Mouse (Mus musculus) mammary gland, adult 2 months (tissue): ENCODE results near the gene Brd3. TPM values are rescaled to one million over a fixed set of nuclear protein-coding genes. Genes with fewer than 3 reads are reported as not detected.

Experiments
- polyA plus RNA-seq: library from polyadenylated mRNA; depleted of rRNA; stranded (reverse); fragments of >200 nt; gene quantifications from 2 replicates; pipeline ENCODE4 v1.2.3, GENCODE M21; 2012; ENCODE audit warnings: low replicate concordance; rRNA removed

Gene Brd3
- polyA plus RNA-seq = 17.3 and 32.8 TPM in 2 replicates

DNA sequence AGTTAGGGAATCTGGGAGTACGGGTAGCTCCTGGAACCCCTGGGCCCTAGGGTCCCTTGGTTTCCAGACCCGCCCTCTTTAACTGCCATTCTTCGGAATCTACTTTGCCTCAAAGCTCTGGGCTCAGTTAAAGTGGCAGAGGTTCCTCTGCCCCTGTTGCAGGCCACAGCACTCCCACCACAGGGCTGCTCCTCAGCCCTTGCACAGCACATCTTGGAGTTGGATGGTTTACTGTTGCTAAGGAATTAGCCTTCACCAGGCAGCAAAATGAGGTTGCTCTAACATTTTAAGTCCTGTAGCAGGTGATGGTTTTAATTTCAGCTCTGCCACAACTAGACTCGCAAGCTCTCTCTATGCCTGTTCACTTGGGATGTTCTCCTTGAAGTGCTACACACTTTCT lies at the start of gene Brd3:
TSS of gene Brd3 (minus strand) at position 101 of the 400 bp plus-strand sequence.

DNA sequence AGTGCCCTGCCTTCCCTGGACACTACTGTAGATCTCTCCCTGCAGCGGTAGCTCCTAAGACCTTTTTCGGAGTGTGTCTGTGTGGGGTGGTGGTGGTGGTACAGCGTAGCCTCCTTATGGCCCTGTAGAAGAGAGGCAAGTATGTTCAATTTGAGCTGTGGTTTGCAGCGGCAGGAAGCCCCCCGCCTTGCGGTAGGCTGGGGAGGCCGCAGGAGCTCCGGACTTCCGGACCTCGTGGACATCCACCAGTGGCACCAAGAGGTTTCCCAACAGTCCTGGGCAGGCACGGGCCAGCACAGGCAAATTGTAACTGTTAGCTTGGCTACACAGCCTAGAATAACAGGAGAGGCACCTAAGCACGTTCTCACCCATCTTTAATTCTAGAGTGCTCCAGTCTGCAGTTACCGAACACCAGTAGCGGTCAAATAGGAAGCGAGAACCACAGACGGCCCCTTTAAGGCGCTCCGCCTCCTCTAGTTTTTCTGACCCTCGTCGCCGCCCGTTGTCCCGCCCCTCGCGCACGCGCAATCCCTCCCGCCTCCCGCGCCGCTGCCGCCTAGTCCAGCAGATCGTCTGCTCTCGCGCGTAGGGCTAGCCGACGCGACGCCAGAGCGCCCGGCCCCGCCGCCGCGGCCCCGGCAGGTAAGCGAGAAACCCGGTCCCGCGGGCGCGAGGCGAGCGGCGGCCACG lies 7.3 kb upstream of the Brd3 start, which contains the start of gene Wdr5:
TSS of gene Wdr5 (plus strand) at position 519 of the 690 bp plus-strand sequence.

DNA sequence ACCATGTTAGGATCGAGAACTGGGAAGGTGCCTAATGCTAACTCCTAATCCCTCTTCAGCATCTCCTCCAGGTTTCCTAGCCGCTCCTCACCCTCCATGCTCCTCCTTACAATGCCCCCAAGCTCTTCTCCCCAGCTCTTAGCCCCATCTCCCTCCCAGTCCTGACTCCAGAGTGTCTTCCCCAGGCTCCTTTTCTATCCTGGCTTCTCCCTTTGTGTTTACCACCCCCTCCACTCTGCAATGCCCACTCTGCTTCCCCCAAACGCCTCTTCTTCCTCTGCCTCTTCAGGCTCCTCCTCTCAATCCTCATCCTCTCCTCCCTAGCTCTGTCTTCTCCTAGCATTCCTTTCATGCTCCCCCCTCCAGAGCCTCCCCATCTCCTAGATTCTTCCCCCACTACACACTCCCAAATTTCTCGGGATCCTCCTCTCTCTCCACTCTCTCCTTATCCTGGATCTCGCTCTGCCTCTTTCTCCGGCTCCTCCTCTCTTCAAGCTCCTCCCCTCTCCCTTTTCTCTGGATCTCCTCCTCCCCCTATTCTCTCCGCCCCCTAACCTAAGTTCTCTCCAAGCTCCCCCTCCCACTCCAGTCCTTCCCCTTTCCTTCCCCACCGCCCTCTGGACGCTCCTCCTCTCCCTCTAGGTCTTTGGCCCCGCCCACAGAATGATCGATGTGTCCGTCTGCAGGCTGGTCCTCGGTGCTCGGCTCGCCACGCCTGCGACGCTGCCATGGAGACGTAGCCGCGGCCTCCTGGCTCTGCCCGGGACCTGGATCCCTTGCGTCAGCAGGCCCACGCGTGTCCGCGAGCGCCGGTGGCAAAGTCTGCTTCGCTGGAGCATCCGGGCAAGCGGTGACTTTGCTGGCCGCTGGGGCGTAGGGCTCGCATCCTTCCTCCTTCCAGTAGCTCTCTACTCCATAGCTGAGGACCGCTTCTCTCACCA lies 65.4 kb downstream of the Brd3 start, which contains the start of gene Brd3os:
TSS of gene Brd3os (plus strand) at position 558 of the 941 bp plus-strand sequence.

DNA sequence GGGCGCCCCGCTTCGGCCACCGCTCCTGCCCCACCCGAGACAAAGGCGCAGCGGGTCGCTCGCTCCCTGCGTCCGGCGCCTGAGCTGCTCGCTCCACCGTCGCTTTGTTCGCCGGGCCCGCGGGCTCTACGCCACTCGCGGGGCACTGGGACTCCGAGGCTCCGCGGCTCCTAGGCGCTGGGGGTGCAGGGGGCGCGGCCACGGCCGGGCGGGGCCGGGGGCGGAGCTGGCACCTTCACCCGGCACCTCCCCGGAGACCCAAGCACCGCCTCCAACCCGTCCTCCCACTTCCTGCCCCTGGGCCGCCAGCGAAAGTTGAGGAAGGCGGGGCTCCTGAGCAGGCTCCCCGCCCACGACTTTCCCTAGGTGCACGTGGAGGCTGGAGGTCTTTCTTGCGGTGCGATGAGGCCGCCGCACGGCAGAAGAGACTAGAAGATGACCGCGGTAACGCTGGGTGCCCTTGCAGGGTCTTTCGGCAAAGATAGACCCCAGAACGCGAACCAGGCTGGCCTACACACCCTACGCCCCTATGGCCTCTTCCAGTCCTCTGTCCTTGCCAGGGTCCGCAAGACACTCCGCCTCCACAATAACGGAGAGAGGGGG lies 80.5 kb downstream of the Brd3 start, which contains the start of gene Vav2:
TSS of gene Vav2 (minus strand) at position 179 of the 603 bp plus-strand sequence.

Other genes with a start within 250 kb of the Brd3 start
- 21.2 and 32.3 TPM in 2 replicates for gene Vav2, start 80.6 kb downstream of the Brd3 start, polyA plus RNA-seq
- gene Brd3os, start 65.3 kb downstream of the Brd3 start, polyA plus RNA-seq = 8.6 and 10.5 TPM in 2 replicates
- gene Wdr5, start 7.5 kb upstream of the Brd3 start, polyA plus RNA-seq = 25.1 and 28.4 TPM in 2 replicates
- gene Rxra, start 168.8 kb upstream of the Brd3 start, polyA plus RNA-seq = 113 and 144 TPM in 2 replicates